Mouse (Mus musculus): ENCODE results near the gene Rps25. TPM values are rescaled to one million over a fixed set of nuclear protein-coding genes. Genes with fewer than 3 reads are reported as not detected.
"Not testable (repeated sequence)": the region's sequence is repeated elsewhere in the genome, so short reads cannot be mapped to it uniquely, and the experiment has no call there.

Gene Rps25
- polyA plus RNA-seq, 1 experiment, result 2,665 TPM

GRCm38 (mm10) chr9:44399114-44399794 lies 7.7 kb upstream of the Rps25 start:
- H3K27ac ChIP-seq (ENCODE audit: insufficient read depth, low read depth, low read length), result no peak overlapping the region
- H3K4me3 ChIP-seq (ENCODE audit: insufficient read depth, low read length), result no peak overlapping the region
- TF ChIP-seq POLR2A (IDR thresholded peaks at IDR 0.05; ENCODE audit: borderline replicate concordance, low read depth, low read length), result no peak
- TF ChIP-seq CTCF (IDR thresholded peaks at IDR 0.05; ENCODE audit: low read depth, low read length), result no peak
- peaks cover 21% of the 10 kb centered on the region for H3K4me1 ChIP-seq (ENCODE audit: control insufficient read depth, insufficient read depth, low read length)

DNA sequence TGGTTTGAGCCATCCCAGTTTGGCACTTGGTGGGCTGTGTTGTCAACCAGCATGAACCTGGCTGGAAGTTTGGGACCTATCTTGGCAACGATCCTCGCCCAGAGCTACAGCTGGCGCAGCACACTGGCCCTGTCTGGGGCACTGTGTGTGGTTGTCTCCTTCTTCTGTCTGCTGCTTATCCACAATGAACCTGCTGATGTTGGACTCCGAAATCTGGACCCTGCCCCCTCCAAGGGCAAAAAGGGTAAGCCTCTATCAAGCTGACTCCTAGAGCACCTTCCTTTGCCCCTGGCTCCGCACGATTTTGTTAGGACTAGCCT lies 7.2 kb upstream of the Rps25 start:
- TF ChIP-seq CTCF (IDR thresholded peaks at IDR 0.05; ENCODE audit: low read depth, low read length), result no peak
- no peak for TF ChIP-seq POLR2A (IDR thresholded peaks at IDR 0.05; ENCODE audit: borderline replicate concordance, low read depth, low read length)
- no peak overlapping the region for H3K4me3 ChIP-seq (ENCODE audit: insufficient read depth, low read length)
- peaks cover 18% of the 10 kb centered on the region for H3K4me1 ChIP-seq (ENCODE audit: control insufficient read depth, insufficient read depth, low read length)
- H3K27ac ChIP-seq (ENCODE audit: insufficient read depth, low read depth, low read length), result no peak overlapping the region

DNA sequence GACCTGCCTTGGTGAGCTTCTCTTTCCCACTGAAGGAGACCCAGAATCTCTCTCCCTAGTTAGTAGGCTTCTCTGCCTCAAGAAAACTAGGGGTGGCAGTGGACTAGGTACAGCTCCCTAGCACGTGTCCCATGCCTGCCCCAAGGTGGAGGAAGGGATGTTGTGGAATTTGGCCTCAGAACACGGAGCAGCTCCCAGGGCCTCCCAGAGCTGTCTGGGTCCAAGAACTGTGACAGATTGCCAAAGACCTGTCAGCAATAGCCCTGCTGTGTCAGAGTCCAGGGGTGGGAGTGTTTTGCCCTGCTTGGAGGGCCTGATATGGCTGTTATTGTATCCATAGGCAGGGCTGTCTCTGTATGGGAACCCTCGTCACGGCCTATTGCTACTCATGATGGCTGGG lies 5.9 kb upstream of the Rps25 start:
- Histone ChIP-seq H3K27ac (ENCODE audit: insufficient read depth, low read depth, low read length) (no peak overlapping the region), H3K4me1 (ENCODE audit: control insufficient read depth, insufficient read depth, low read length) (peaks cover 15% of the 10 kb centered on the region), H3K4me3 (ENCODE audit: insufficient read depth, low read length) (no peak overlapping the region)

GRCm38 (mm10) chr9:44405011-44405410 lies 1.9 kb upstream of the Rps25 start:
- peaks cover 7% of the 10 kb centered on the region for H3K4me1 ChIP-seq (ENCODE audit: control insufficient read depth, insufficient read depth, low read length)
- TF ChIP-seq POLR2A (IDR thresholded peaks at IDR 0.05; ENCODE audit: borderline replicate concordance, low read depth, low read length) (no peak), CTCF (IDR thresholded peaks at IDR 0.05; ENCODE audit: low read depth, low read length) (no peak)
- no peak overlapping the region for H3K27ac ChIP-seq (ENCODE audit: insufficient read depth, low read depth, low read length)
- H3K4me3 ChIP-seq (ENCODE audit: insufficient read depth, low read length), result no peak overlapping the region

More for the DNA sequence above, 5.9 kb upstream of the Rps25 start:
- no peak for TF ChIP-seq CTCF (IDR thresholded peaks at IDR 0.05; ENCODE audit: low read depth, low read length)
- no peak for TF ChIP-seq POLR2A (IDR thresholded peaks at IDR 0.05; ENCODE audit: borderline replicate concordance, low read depth, low read length)

DNA sequence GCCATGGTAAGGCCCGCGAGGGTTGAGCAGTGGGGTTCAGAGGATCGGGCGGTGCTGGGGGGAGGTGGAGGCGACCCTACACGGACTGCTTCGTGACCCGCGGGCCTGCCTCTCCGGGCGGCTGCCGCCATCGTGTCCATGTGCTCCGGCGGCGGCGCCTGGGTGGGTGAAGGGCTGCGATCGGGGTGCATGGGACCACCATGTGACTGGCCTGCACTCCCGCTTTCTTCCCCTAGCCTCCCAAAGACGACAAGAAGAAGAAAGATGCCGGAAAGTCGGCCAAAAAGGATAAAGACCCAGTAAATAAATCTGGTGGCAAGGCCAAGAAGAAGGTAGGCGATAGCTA lies 786 bp downstream of the Rps25 start:
- Histone ChIP-seq H3K4me3 (ENCODE audit: insufficient read depth, low read length) (peak overlapping the region; percentile 89), H3K4me1 (ENCODE audit: control insufficient read depth, insufficient read depth, low read length) (peaks cover 7% of the 10 kb centered on the region), H3K27ac (ENCODE audit: insufficient read depth, low read depth, low read length) (peak overlapping the region; percentile 72)
- no peak for TF ChIP-seq CTCF (IDR thresholded peaks at IDR 0.05; ENCODE audit: low read depth, low read length)
- TF ChIP-seq POLR2A (IDR thresholded peaks at IDR 0.05; ENCODE audit: borderline replicate concordance, low read depth, low read length), result no peak

DNA sequence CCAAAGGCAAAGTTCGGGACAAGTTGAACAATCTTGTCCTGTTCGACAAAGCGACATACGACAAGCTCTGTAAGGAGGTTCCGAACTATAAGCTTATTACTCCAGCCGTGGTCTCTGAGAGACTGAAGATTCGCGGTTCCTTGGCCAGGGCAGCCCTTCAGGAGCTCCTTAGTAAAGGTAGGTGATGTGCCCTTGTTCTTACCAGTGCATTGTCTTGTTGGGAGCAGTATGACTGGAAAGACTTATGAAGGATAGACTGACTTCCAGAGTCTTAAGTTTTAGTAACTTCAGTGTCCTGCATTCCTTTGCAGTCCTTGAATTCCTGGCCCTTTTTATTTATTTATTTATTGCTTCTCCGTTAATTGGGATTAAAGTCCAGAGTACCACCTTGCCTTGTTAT lies 1.8 kb downstream of the Rps25 start:
- H3K4me1 ChIP-seq (ENCODE audit: control insufficient read depth, insufficient read depth, low read length), result not testable (repeated sequence)
- H3K4me3 ChIP-seq (ENCODE audit: insufficient read depth, low read length), result peak overlapping the region; percentile 89
- peak overlapping the region; percentile 72; the same call in 1 of the 2 replicates for H3K27ac ChIP-seq (ENCODE audit: insufficient read depth, low read depth, low read length)

GRCm38 (mm10) chr9:44410647-44411336 lies 3.9 kb downstream of the Rps25 start:
- peaks cover 7% of the 10 kb centered on the region for H3K4me1 ChIP-seq (ENCODE audit: control insufficient read depth, insufficient read depth, low read length)
- no peak overlapping the region for H3K27ac ChIP-seq (ENCODE audit: insufficient read depth, low read depth, low read length)
- no peak overlapping the region for H3K4me3 ChIP-seq (ENCODE audit: insufficient read depth, low read length)
- TF ChIP-seq CTCF (IDR thresholded peaks at IDR 0.05; ENCODE audit: low read depth, low read length), result no peak
- no peak for TF ChIP-seq POLR2A (IDR thresholded peaks at IDR 0.05; ENCODE audit: borderline replicate concordance, low read depth, low read length)

- Histone ChIP-seq H3K27ac (ENCODE audit: insufficient read depth, low read depth, low read length) (no peak overlapping the region), H3K4me1 (ENCODE audit: control insufficient read depth, insufficient read depth, low read length) (peaks cover 4% of the 10 kb centered on the region; the same call in 1 of the 2 replicates), H3K4me3 (ENCODE audit: insufficient read depth, low read length) (no peak overlapping the region)
- TF ChIP-seq CTCF (IDR thresholded peaks at IDR 0.05; ENCODE audit: low read depth, low read length), result no peak
- no peak for TF ChIP-seq POLR2A (IDR thresholded peaks at IDR 0.05; ENCODE audit: borderline replicate concordance, low read depth, low read length)
These were observed 4.7 kb downstream of the Rps25 start for GRCm38 (mm10) chr9:44411601-44412130.

DNA sequence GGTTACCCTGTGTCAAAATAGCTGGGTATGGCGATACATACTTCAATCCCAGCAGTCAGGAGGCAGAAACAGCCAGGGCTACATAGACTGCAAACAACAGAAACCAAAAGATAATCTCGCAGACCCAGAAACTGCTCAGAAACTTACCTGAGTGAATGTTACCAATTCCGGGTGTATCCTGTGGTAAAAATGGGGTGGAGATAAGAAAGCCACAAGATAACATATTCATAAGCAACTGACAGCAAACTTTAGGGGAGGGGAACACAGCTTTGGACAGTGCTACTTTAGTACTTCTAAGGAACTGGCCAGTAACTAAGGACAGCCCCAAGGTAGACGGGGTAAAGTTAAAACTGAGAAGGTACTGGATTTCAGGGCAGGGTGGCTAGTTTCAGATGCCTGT lies 5.4 kb downstream of the Rps25 start:
- Histone ChIP-seq H3K4me1 (ENCODE audit: control insufficient read depth, insufficient read depth, low read length) (peaks cover 4% of the 10 kb centered on the region; the same call in 1 of the 2 replicates), H3K4me3 (ENCODE audit: insufficient read depth, low read length) (no peak overlapping the region), H3K27ac (ENCODE audit: insufficient read depth, low read depth, low read length) (no peak overlapping the region)
- TF ChIP-seq CTCF (IDR thresholded peaks at IDR 0.05; ENCODE audit: low read depth, low read length) (no peak), POLR2A (IDR thresholded peaks at IDR 0.05; ENCODE audit: borderline replicate concordance, low read depth, low read length) (no peak)

- H3K4me1 ChIP-seq (ENCODE audit: control insufficient read depth, insufficient read depth, low read length), result peaks cover 4% of the 10 kb centered on the region; the same call in 1 of the 2 replicates
- H3K4me3 ChIP-seq (ENCODE audit: insufficient read depth, low read length), result no peak overlapping the region
- TF ChIP-seq CTCF (IDR thresholded peaks at IDR 0.05; ENCODE audit: low read depth, low read length) (no peak), POLR2A (IDR thresholded peaks at IDR 0.05; ENCODE audit: borderline replicate concordance, low read depth, low read length) (no peak)
- H3K27ac ChIP-seq (ENCODE audit: insufficient read depth, low read depth, low read length), result no peak overlapping the region
These were observed 5.8 kb downstream of the Rps25 start for GRCm38 (mm10) chr9:44412781-44413180.
